Mouse (Mus musculus): ENCODE results near the gene Rab7b.

The Rab7b gene

GRCm38 (mm10) chr1:131695308-131695707 lies 6.8 kb downstream of the Rab7b start:
- in situ Hi-C loops (cut with MseI, MboI): no loop called here

GRCm38 (mm10) chr1:131696325-131696724 lies 7.8 kb downstream of the Rab7b start:
- in situ Hi-C loops (cut with MseI, MboI): no loop called here

GRCm38 (mm10) chr1:131698770-131699169 lies 10.3 kb downstream of the Rab7b start:
- in situ Hi-C loops (cut with MseI, MboI): no loop called here

- in situ Hi-C loops (cut with MseI, MboI): loop anchor here in 1 of 2 experiments (10.0 kb wide), 1 partner anchor 185 kb away; no protein-coding TSS in a partner anchor
These were observed 11.1 kb downstream of the Rab7b start for GRCm38 (mm10) chr1:131699642-131700041.

GRCm38 (mm10) chr1:131700447-131700846 lies 12.0 kb downstream of the Rab7b start:
- in situ Hi-C loops (cut with MseI, MboI): loop anchor here in 1 of 2 experiments (10.0 kb wide), 1 partner anchor 184 kb away; no protein-coding TSS in a partner anchor

GRCm38 (mm10) chr1:131701391-131701790 lies 12.9 kb downstream of the Rab7b start:
- in situ Hi-C loops (cut with MseI, MboI): loop anchor here in 1 of 2 experiments (10.0 kb wide), 1 partner anchor 183 kb away; no protein-coding TSS in a partner anchor

- in situ Hi-C loops (cut with MseI, MboI): loop anchor here in 1 of 2 experiments (10.0 kb wide), 1 partner anchor 183 kb away; no protein-coding TSS in a partner anchor
These were observed 13.7 kb downstream of the Rab7b start for GRCm38 (mm10) chr1:131702094-131702766.

GRCm38 (mm10) chr1:131703482-131703881 lies 15.0 kb downstream of the Rab7b start:
- in situ Hi-C loops (cut with MseI, MboI): loop anchor here in 1 of 2 experiments (10.0 kb wide), 1 partner anchor 181 kb away; no protein-coding TSS in a partner anchor

GRCm38 (mm10) chr1:131708338-131708737 lies 19.8 kb downstream of the Rab7b start:
- in situ Hi-C loops (cut with MseI, MboI): loop anchor here in 1 of 2 experiments (10.0 kb wide), 1 partner anchor 176 kb away; no protein-coding TSS in a partner anchor

GRCm38 (mm10) chr1:131711518-131711917 lies 23.0 kb downstream of the Rab7b start:
- in situ Hi-C loops (cut with MseI, MboI): loop anchor here (5.0 kb wide), 1 partner anchor 56 kb away; no protein-coding TSS in a partner anchor

GRCm38 (mm10) chr1:131712386-131712785 lies 23.9 kb downstream of the Rab7b start:
- in situ Hi-C loops (cut with MseI, MboI): loop anchor here (5.0 kb wide), 1 partner anchor 55 kb away; no protein-coding TSS in a partner anchor

GRCm38 (mm10) chr1:131714388-131715337 lies 26.2 kb downstream of the Rab7b start:
- in situ Hi-C loops (cut with MseI, MboI): loop anchor here (5.0 kb wide), 1 partner anchor 53 kb away; no protein-coding TSS in a partner anchor

- in situ Hi-C loops (cut with MseI, MboI): no loop called here
These were observed 30.6 kb downstream of the Rab7b start for GRCm38 (mm10) chr1:131718952-131719694.

- in situ Hi-C loops (cut with MseI, MboI): no loop called here
These were observed 33.5 kb downstream of the Rab7b start for GRCm38 (mm10) chr1:131721989-131722388.

GRCm38 (mm10) chr1:131723549-131723948 lies 35.1 kb downstream of the Rab7b start:
- in situ Hi-C loops (cut with MseI, MboI): no loop called here

GRCm38 (mm10) chr1:131726586-131726985 lies 38.1 kb downstream of the Rab7b start:
- in situ Hi-C loops (cut with MseI, MboI): no loop called here

GRCm38 (mm10) chr1:131730639-131731437 lies 42.3 kb downstream of the Rab7b start:
- in situ Hi-C loops (cut with MseI, MboI): no loop called here

- in situ Hi-C loops (cut with MseI, MboI): no loop called here
These were observed 45.1 kb downstream of the Rab7b start for GRCm38 (mm10) chr1:131733474-131734180.

- in situ Hi-C loops (cut with MseI, MboI): no loop called here
These were observed 46.3 kb downstream of the Rab7b start for GRCm38 (mm10) chr1:131734657-131735273.

Measured in mouse trophoblast stem cell (cell line).